Mouse (Mus musculus) liver, embryonic 14.5 days (tissue): Measurements from ENCODE around the gene Igf2bp3.

Experiments
- CTCF ChIP-seq: IDR thresholded peaks from 2 replicates; pipeline ENCODE4 v1.5.1; 2016; ENCODE audit warnings: antibody characterized with exemption, low read depth, control low read depth
- EP300 ChIP-seq: IDR thresholded peaks from 2 replicates; pipeline ENCODE4 v1.6.1; 2016; ENCODE audit warnings: antibody characterized with exemption, low read depth

- TF ChIP-seq CTCF (no peak), EP300 (no peak)
Measured at GRCm38 (mm10) chr6:49156170-49156825, 58.5 kb downstream of the Igf2bp3 start.
